Mouse (Mus musculus) hematopoietic stem cell, adult 5-6 weeks (primary cell): ENCODE data around the gene Gm49336. TPM values are rescaled to one million over a fixed set of nuclear protein-coding genes. Genes with fewer than 3 reads are reported as not detected.

Experiments used
- ATAC-seq, 2 experiments: fragments of 125-278 bp in 1 of 2; replicated peaks in 1 of 2; 2 replicates each; pipeline ENCODE4 v1.8.0; 2016 to 2017; ENCODE audit warnings: inconsistent platforms in 2 of 2, mild to moderate bottlenecking in 2 of 2, moderate number of reproducible peaks in 2 of 2, low read depth in 1 of 2, moderate TSS enrichment in 1 of 2; ENCODE audit not compliant: low FRiP score in 2 of 2, poor library complexity in 2 of 2, severe bottlenecking in 2 of 2, insufficient read depth in 1 of 2, low TSS enrichment in 1 of 2
- total RNA-seq: library from RNA; stranded (forward); fragments of 172-1452, 232-1000 nt; gene quantifications from 2 replicates; pipeline ENCODE4 v1.2.3, GENCODE M21; 2017

Gene Gm49336
- total RNA-seq, 1 experiment from 2014 or later = 79.8 TPM

- ATAC-seq = no peak
Measured at GRCm38 (mm10) chr14:60252004-60253000, 995 bp upstream of the Gm49336 start.

- peak in 1 of 2 experiments; percentile 33; a peak in 2 of 4 replicates for ATAC-seq
Measured at GRCm38 (mm10) chr14:60250879-60251278, 428 bp downstream of the Gm49336 start.

GRCm38 (mm10) chr14:60250366-60250765, 941 bp downstream of the Gm49336 start:
- no peak for ATAC-seq

- ATAC-seq = no peak
Measured at GRCm38 (mm10) chr14:60238551-60238950, 12.8 kb downstream of the Gm49336 start.

- ATAC-seq = no peak
Measured at GRCm38 (mm10) chr14:60219886-60220285, 31.4 kb downstream of the Gm49336 start.

GRCm38 (mm10) chr14:60217616-60218015, 33.7 kb downstream of the Gm49336 start:
- no peak for ATAC-seq

- ATAC-seq = no peak
Measured at GRCm38 (mm10) chr14:60216125-60216524, 35.2 kb downstream of the Gm49336 start.

GRCm38 (mm10) chr14:60215000-60215399, 36.3 kb downstream of the Gm49336 start:
- ATAC-seq = no peak

- ATAC-seq = no peak
Measured at GRCm38 (mm10) chr14:60214040-60214439, 37.3 kb downstream of the Gm49336 start.

GRCm38 (mm10) chr14:60209166-60209565, 42.1 kb downstream of the Gm49336 start:
- no peak for ATAC-seq

GRCm38 (mm10) chr14:60204993-60205392, 46.3 kb downstream of the Gm49336 start:
- ATAC-seq = no peak

- ATAC-seq = no peak
Measured at GRCm38 (mm10) chr14:60196884-60197283, 54.4 kb downstream of the Gm49336 start, which contains the start of gene Atp8a2. Gene Atp8a2 (minus strand): TSS chr14:60197179.

- no peak for ATAC-seq
Measured at GRCm38 (mm10) chr14:60195999-60196398, 55.3 kb downstream of the Gm49336 start.

GRCm38 (mm10) chr14:60194606-60195005, 56.7 kb downstream of the Gm49336 start:
- ATAC-seq = peak; percentile 42 to 62; a peak in 3 of 4 replicates

GRCm38 (mm10) chr14:60189771-60190170, 61.5 kb downstream of the Gm49336 start:
- ATAC-seq = no peak

- no peak for ATAC-seq
Measured at GRCm38 (mm10) chr14:60188201-60188825, 63.0 kb downstream of the Gm49336 start.

GRCm38 (mm10) chr14:60181306-60181705, 70.0 kb downstream of the Gm49336 start:
- no peak for ATAC-seq

- no peak for ATAC-seq
Measured at GRCm38 (mm10) chr14:60178571-60178955, 72.7 kb downstream of the Gm49336 start.
